Mouse (Mus musculus): Measurements from ENCODE around the gene Mfsd6l.

DNA sequence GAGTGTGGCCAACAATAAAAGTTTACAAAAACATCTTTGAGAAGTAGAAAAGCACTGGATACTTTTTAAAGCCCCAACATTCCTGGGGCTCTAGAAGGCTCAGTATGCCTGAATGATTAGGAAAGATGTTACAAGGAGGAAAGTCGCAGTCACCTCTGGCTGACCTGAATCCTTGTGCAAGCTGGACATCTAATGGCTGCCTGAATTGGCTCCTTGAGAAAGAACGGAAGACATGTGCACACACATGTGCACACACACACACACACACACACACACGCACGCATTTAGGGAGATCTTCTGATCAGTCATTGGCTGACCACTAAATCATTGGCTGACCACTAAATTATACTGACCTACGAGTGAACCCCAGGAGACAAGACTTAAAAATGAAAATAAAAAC is 14.9 kb downstream of the Mfsd6l start:
- TF ChIP-seq CTCF (IDR thresholded peaks at IDR 0.05; ENCODE audit: insufficient read depth, low read length) (no peak), POLR2A (IDR thresholded peaks at IDR 0.05; ENCODE audit: borderline replicate concordance, extremely low read depth, low read depth, low read length) (no peak)

Data from lung, adult 2 months (tissue).